Mouse (Mus musculus): Measurements from ENCODE around the gene Pthlh. TPM values are rescaled to one million over a fixed set of nuclear protein-coding genes. Genes with fewer than 3 reads are reported as not detected.

The Pthlh gene
- total and polyA plus RNA-seq, 3 experiments: not detected

DNA sequence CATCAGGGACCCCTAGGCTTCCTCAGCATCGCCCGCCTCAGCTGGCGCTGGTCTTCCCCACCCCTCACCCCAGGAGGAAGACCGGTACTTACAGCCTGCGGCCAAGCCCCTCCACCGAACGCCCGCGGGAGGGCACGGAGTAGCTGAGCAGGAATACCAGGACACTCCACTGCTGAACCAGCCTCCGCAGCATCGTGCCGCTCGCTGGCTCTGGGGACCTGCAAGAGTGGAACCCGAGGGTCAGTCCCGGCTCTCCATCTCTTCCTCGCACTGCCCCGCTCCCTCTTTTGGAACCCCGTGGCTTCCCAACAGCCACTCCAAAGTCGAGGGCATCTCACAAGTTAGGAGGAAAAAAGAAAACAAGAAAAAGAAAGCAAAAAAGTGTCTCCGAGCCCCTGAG lies 805 bp downstream of the Pthlh start:
- no peaks in the 10 kb centered on the region for H3K79me2 ChIP-seq (ENCODE audit: control insufficient read depth, insufficient read depth, low read length, poor library complexity)
- H3K27me3 ChIP-seq (ENCODE audit: control insufficient read depth in 1 of 2, insufficient read depth in 2 of 2, low read length in 2 of 2): no peaks in the 10 kb centered on the region
- TF ChIP-seq KAT2A (conservative IDR thresholded peaks at IDR 0.05; ENCODE audit: low read depth, low read length) (no peak), JUND (IDR thresholded peaks at IDR 0.05; ENCODE audit: low read depth, low read length) (no peak), USF1 (IDR thresholded peaks at IDR 0.05; ENCODE audit: low read depth, low read length) (no peak), MXI1 (IDR thresholded peaks at IDR 0.05; ENCODE audit: low read depth, low read length) (no peak), MAX (IDR thresholded peaks at IDR 0.05; ENCODE audit: low read length) (no peak)
- no peak overlapping the region for H3K4me3 ChIP-seq (ENCODE audit: control insufficient read depth in 1 of 2, insufficient read depth in 1 of 2, low read depth in 2 of 2, low read length in 2 of 2)
- H3K36me3 ChIP-seq (ENCODE audit: control insufficient read depth in 1 of 2, insufficient read depth in 2 of 2, low read length in 2 of 2): no peaks in the 10 kb centered on the region
- no peaks in the 10 kb centered on the region for H3K4me1 ChIP-seq (ENCODE audit: control insufficient read depth in 1 of 2, insufficient read depth in 2 of 2, low read length in 2 of 2)
- no peak for DNase-seq (ENCODE audit: low read depth, low spot score)
- no peak overlapping the region for H3K27ac ChIP-seq (ENCODE audit: control insufficient read depth, low read depth, low read length)
- H3K9me3 ChIP-seq (replicated peaks; ENCODE audit: insufficient read depth, low read length): no peaks in the 10 kb centered on the region
- H3K9ac ChIP-seq (ENCODE audit: control insufficient read depth, low read depth, low read length, poor library complexity, severe bottlenecking): no peak overlapping the region

DNA sequence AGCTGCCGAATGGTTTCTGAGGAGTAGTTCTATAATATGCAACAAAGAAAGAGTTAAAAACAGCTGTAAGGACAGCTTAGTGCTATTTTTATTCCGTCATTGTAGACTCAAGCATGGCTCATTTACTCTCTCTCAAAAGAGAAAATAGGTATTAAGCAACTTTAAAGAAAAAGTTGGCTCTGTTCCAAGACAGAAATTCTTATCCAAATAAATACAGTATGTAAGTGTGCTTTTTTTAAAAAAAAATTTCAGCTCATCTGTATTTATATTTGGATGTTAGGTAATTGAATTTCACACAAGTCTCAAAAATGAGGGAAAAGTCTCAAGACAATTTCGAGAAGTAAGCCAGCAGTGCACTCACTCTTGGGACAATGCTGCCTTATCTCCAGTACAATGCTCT lies 2.4 kb downstream of the Pthlh start:
- Histone ChIP-seq H3K27ac (ENCODE audit: control insufficient read depth, low read depth, low read length) (no peak overlapping the region), H3K79me2 (ENCODE audit: control insufficient read depth, insufficient read depth, low read length, poor library complexity) (no peaks in the 10 kb centered on the region), H3K9ac (ENCODE audit: control insufficient read depth, low read depth, low read length, poor library complexity, severe bottlenecking) (no peak overlapping the region), H3K4me1 (ENCODE audit: control insufficient read depth in 1 of 2, insufficient read depth in 2 of 2, low read length in 2 of 2) (no peaks in the 10 kb centered on the region), H3K27me3 (ENCODE audit: control insufficient read depth in 1 of 2, insufficient read depth in 2 of 2, low read length in 2 of 2) (no peaks in the 10 kb centered on the region), H3K9me3 (replicated peaks; ENCODE audit: insufficient read depth, low read length) (no peaks in the 10 kb centered on the region), H3K36me3 (ENCODE audit: control insufficient read depth in 1 of 2, insufficient read depth in 2 of 2, low read length in 2 of 2) (no peaks in the 10 kb centered on the region), H3K4me3 (ENCODE audit: control insufficient read depth in 1 of 2, insufficient read depth in 1 of 2, low read depth in 2 of 2, low read length in 2 of 2) (no peak overlapping the region)
- TF ChIP-seq SIN3A (IDR thresholded peaks at IDR 0.05; ENCODE audit: low read length): no peak
- TF ChIP-seq EP300 (IDR thresholded peaks at IDR 0.05; ENCODE audit: low read depth in 1 of 2, low read length in 2 of 2): no peak
- TF ChIP-seq TCF12 (IDR thresholded peaks at IDR 0.05; ENCODE audit: low read depth, low read length): no peak
- no peak for TF ChIP-seq MYC (IDR thresholded peaks at IDR 0.05; ENCODE audit: low read depth, low read length)
- no peak for TF ChIP-seq KAT2A (conservative IDR thresholded peaks at IDR 0.05; ENCODE audit: low read depth, low read length)
- no peak for TF ChIP-seq GABPA (IDR thresholded peaks at IDR 0.05; ENCODE audit: low read depth, low read length)
- no peak for TF ChIP-seq BHLHE40 (IDR thresholded peaks at IDR 0.05; ENCODE audit: borderline replicate concordance, low read depth, low read length)
- no peak for TF ChIP-seq JUND (IDR thresholded peaks at IDR 0.05; ENCODE audit: low read depth, low read length)
- TF ChIP-seq POLR2AphosphoS5 (IDR thresholded peaks at IDR 0.05; ENCODE audit: borderline replicate concordance, low read depth, low read length): no peak
- no peak for TF ChIP-seq MAZ (IDR thresholded peaks at IDR 0.05; ENCODE audit: low read depth, low read length)
- no peak for TF ChIP-seq RCOR1 (IDR thresholded peaks at IDR 0.05; ENCODE audit: low read depth, low read length)
- TF ChIP-seq CHD1 (IDR thresholded peaks at IDR 0.05; ENCODE audit: low read depth, low read length): no peak
- no peak for TF ChIP-seq RAD21 (IDR thresholded peaks at IDR 0.05; ENCODE audit: low read depth, low read length)
- TF ChIP-seq NELFE (IDR thresholded peaks at IDR 0.05; ENCODE audit: low read depth, low read length): no peak
- no peak for TF ChIP-seq HCFC1 (IDR thresholded peaks at IDR 0.05; ENCODE audit: low read depth, low read length)
- TF ChIP-seq POLR2AphosphoS2 (IDR thresholded peaks at IDR 0.05; ENCODE audit: low read length): no peak
- no peak for TF ChIP-seq CHD2 (IDR thresholded peaks at IDR 0.05; ENCODE audit: low read length)
- TF ChIP-seq ZNF384 (IDR thresholded peaks at IDR 0.05; ENCODE audit: low read depth, low read length): no peak
- TF ChIP-seq NRF1 (IDR thresholded peaks at IDR 0.05; ENCODE audit: insufficient read depth, low read depth, low read length, poor library complexity, severe bottlenecking): no peak
- no peak for DNase-seq (ENCODE audit: low read depth, low spot score)
